Mouse (Mus musculus) heart, embryonic 14.5 days (tissue): ENCODE results near the gene Dgcr2. TPM values are rescaled to one million over a fixed set of nuclear protein-coding genes. Genes with fewer than 3 reads are reported as not detected.
A peak's percentile ranks its signal among the peaks of the same experiment; 100 is the strongest.

Experiments used
- ATAC-seq: fragments of 200-750 bp; cut with Nextera tagmentation; 2 replicates; pipeline ENCODE4 v1.8.0; 2017; ENCODE audit warnings: low read depth, moderate TSS enrichment; ENCODE audit not compliant: insufficient number of reproducible peaks, insufficient read depth, low FRiP score
- H3K27ac ChIP-seq, 2 experiments: fragments of 200-500 bp in 1 of 2; fragments of 300-500 bp in 1 of 2; sonication (generic) in 1 of 2; replicated peaks in 1 of 2; 2 replicates each; pipeline ENCODE4 v1.5.1; 2012 to 2014; ENCODE audit warnings: low read depth in 2 of 2, low read length in 2 of 2, control low read depth in 1 of 2, mild to moderate bottlenecking in 1 of 2, mixed read lengths in 1 of 2; ENCODE audit not compliant: control insufficient read depth in 1 of 2, insufficient read depth in 1 of 2
- H3K27me3 ChIP-seq: fragments of 300-500 bp; sonication (generic); 2 replicates; pipeline ENCODE4 v1.6.1; 2014; ENCODE audit warnings: mild to moderate bottlenecking, low read length, control low read depth; ENCODE audit not compliant: control insufficient read depth, insufficient read depth
- H3K36me3 ChIP-seq: fragments of 300-500 bp; sonication (generic); 2 replicates; pipeline ENCODE4 v1.6.1; 2014; ENCODE audit warnings: mild to moderate bottlenecking, control low read depth, low read length, mixed read lengths; ENCODE audit not compliant: control insufficient read depth, insufficient read depth
- H3K4me1 ChIP-seq, 2 experiments: fragments of 200-500 bp in 1 of 2; fragments of 300-500 bp in 1 of 2; sonication (generic) in 1 of 2; 2 replicates each; pipeline ENCODE4 v1.6.1; 2012 to 2014; ENCODE audit warnings: low read length in 2 of 2, control low read depth in 1 of 2, mixed read lengths in 1 of 2; ENCODE audit not compliant: control insufficient read depth in 2 of 2, insufficient read depth in 2 of 2
- H3K4me2 ChIP-seq: fragments of 300-500 bp; sonication (generic); 2 replicates; pipeline ENCODE4 v1.6.1; 2014; ENCODE audit warnings: mild to moderate bottlenecking, low read length
- H3K4me3 ChIP-seq, 2 experiments: fragments of 200-500 bp in 1 of 2; fragments of 300-500 bp in 1 of 2; sonication (generic) in 1 of 2; 2 replicates each; pipeline ENCODE4 v1.5.1; 2012 to 2014; ENCODE audit warnings: low read length in 2 of 2, mild to moderate bottlenecking in 2 of 2, control low read depth in 1 of 2, low read depth in 1 of 2, moderate library complexity in 1 of 2; ENCODE audit not compliant: control insufficient read depth in 1 of 2, insufficient read depth in 1 of 2
- H3K9ac ChIP-seq: fragments of 300-500 bp; sonication (generic); 2 replicates; pipeline ENCODE4 v1.6.1; 2014; ENCODE audit warnings: mild to moderate bottlenecking, low read length
- H3K9me3 ChIP-seq: fragments of 300-500 bp; sonication (generic); 2 replicates; pipeline ENCODE4 v1.6.1; 2016; ENCODE audit warnings: low read length, control low read depth; ENCODE audit not compliant: control insufficient read depth
- WGBS: fragments of 180-500 bp; shearing (Covaris S2); extraction: QIAGEN DNeasy Blood & Tissue Kit; methylation state at CpG from one replicate; pipeline ENCODE4 v1.1.7; 2014; 5-methylcytosine and 5-hydroxymethylcytosine counted together
- polyA plus RNA-seq: library from polyadenylated mRNA; unstranded; fragments of >200 nt; fragmentation: Nextera tagmentation; extraction: Ambion mirVana; gene quantifications from 2 replicates; pipeline ENCODE4 v1.2.1, GENCODE M21; 2014

Dgcr2 gene
- polyA plus RNA-seq, 1 experiment from 2014 or later: 49.7 TPM

DNA sequence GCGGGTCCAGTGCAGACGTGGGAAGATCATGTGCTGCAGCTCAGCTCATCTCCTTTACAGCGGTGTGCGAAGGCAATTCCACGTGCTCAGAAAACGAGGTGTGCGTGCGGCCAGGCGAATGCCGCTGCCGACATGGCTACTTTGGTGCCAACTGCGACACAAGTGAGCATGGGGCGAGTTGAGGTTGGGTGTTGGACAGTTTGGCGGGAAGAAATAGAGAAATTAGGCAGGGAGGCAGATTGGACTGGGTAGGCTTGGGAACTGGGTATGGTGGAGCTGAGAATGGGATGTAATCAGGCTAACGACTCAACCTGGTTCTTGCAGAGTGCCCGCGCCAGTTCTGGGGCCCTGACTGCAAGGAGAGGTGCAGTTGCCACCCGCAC, 95.9 kb downstream of the Dgcr2 start:
- 21% methylated on average over 18 of the region's 18 CpGs for WGBS
- Histone ChIP-seq H3K4me1 (peaks cover 27 to 54% of the 10 kb centered on the region in 2 experiments; a peak in 3 of 4 replicates), H3K36me3 (peaks cover 11% of the 10 kb centered on the region; the same call in 1 of the 2 replicates), H3K27ac (no peak overlapping the region), H3K27me3 (peaks cover 86% of the 10 kb centered on the region), H3K4me2 (peak overlapping the region; percentile 74), H3K9me3 (no peaks in the 10 kb centered on the region), H3K4me3 (peak overlapping the region; percentile 27 to 40), H3K9ac (peak overlapping the region; percentile 56; the same call in 1 of the 2 replicates)
- ATAC-seq: no peak

DNA sequence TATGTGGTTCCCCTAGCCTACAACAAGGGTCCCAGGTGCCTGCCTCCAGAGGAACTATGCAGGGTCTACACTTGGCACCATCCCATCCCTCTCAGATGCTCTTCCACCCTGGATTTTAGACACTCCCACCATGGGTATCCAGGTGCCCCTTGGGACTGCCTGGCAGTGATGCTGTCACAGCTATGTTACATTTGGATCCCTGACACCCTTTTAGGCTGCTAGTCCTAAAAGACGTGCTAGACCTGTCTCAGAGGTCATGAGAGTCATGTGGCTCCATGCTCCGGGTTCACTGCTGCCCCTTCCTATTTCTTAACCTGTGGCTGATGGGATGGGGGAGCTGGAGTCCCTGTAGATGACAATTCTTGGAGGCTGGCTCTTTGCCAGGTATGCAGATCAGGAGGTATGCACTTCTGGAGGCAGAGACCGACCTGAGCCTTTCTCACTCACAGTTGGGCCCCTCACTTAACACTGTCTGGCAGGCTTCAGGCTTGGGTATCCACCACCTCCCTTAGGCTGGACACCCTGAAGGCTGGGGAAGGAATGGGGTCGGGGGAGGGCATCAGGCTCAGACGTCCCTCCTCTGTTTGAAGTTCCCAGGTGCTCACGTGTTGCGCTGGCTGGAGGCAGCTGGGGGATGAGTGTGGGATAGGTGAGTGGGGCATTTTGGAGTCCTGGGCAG, 96.4 kb downstream of the Dgcr2 start:
- ATAC-seq: no peak
- 17% methylated on average over 7 of the region's 7 CpGs for WGBS
- Histone ChIP-seq H3K4me1 (peaks cover 26 to 53% of the 10 kb centered on the region in 2 experiments; a peak in 3 of 4 replicates), H3K9ac (no peak overlapping the region), H3K36me3 (peaks cover 11% of the 10 kb centered on the region; the same call in 1 of the 2 replicates), H3K4me3 (no peak overlapping the region), H3K27me3 (peaks cover 89% of the 10 kb centered on the region), H3K9me3 (no peaks in the 10 kb centered on the region), H3K27ac (no peak overlapping the region), H3K4me2 (peak overlapping the region; percentile 74)

DNA sequence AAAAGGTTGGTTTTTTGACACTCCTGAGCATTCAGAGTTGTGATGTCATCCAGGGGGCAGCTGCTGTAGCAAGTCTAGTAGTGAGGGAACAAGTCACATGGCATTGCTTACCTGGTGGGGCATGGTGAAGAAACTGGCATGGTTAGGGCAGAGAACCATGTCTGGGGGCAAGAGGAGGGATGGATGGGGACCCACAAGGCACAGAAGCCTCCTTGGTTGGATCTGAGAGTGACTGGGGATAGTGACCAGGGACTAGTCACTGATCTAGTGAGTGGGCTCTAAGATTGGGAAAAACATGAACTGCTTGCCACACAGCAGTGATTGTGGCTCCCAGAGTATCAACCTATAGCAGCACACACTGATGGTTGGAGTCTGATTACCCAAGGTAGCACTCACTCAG, 98.8 kb downstream of the Dgcr2 start:
- peaks cover 8% of the 10 kb centered on the region; the same call in 1 of the 2 replicates for H3K36me3 ChIP-seq
- peaks cover 19 to 45% of the 10 kb centered on the region in 2 experiments; a peak in 3 of 4 replicates for H3K4me1 ChIP-seq
- H3K27ac ChIP-seq: no peak overlapping the region
- H3K4me2 ChIP-seq: no peak overlapping the region
- no peak overlapping the region for H3K9ac ChIP-seq
- ATAC-seq: no peak
- no peaks in the 10 kb centered on the region for H3K9me3 ChIP-seq
- H3K27me3 ChIP-seq: peaks cover 75% of the 10 kb centered on the region
- no peak overlapping the region for H3K4me3 ChIP-seq

DNA sequence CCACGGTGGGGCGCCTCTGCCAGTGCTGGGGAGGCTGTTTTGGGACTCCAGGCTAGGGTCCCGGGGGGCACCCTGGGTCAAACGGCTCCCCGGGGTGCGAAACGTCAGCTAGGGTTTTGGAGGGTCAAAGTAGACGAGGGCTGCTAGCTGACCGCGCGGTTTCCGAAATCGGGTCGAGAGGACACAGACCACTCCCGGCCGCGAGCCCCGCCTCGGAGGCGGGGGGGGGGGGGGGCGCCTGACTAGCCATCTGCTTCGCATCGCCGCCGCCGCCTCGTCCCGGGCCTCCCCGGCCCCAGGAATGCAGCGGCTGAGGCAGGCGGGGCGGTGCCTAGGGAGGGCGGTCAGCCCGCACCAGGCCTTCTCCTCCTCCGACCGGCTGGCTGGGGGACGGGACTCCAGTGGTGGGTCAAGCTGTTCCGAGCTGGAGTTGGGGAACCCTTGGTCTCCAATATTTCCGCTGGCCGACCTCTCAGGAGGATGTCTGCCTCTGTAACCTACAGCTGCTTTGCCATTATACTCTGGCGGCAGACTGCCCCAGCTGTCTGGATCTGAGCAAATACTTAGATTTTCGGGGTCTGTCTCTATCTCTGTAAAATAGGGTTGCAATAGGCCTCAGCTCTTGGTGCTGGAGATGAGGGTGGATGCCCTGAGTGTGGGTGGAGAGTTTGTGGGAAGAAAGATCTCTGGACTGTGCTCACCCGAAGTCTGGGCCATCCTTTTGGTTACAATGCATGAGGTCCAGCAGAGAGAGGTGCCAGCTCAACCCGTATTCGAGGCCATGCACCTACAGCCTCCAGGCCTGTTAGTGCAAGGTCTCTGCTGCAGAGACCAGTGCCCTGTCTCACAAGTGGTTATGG, 99.8 kb downstream of the Dgcr2 start:
- Histone ChIP-seq H3K27me3 (peaks cover 65% of the 10 kb centered on the region), H3K4me1 (peaks cover 11 to 35% of the 10 kb centered on the region in 2 experiments; a peak in 3 of 4 replicates), H3K36me3 (peaks cover 3% of the 10 kb centered on the region; the same call in 1 of the 2 replicates), H3K9me3 (no peaks in the 10 kb centered on the region), H3K4me2 (peak overlapping the region; percentile 85), H3K9ac (peak overlapping the region; percentile 84), H3K27ac (peak overlapping the region; percentile 63 to 81), H3K4me3 (peak overlapping the region; percentile 65 to 66)
- ATAC-seq: 0 out of 2 replicates have a peak, but pooled peaks have one; percentile 38
- WGBS: 5% methylated on average over 39 of the region's 45 CpGs

DNA sequence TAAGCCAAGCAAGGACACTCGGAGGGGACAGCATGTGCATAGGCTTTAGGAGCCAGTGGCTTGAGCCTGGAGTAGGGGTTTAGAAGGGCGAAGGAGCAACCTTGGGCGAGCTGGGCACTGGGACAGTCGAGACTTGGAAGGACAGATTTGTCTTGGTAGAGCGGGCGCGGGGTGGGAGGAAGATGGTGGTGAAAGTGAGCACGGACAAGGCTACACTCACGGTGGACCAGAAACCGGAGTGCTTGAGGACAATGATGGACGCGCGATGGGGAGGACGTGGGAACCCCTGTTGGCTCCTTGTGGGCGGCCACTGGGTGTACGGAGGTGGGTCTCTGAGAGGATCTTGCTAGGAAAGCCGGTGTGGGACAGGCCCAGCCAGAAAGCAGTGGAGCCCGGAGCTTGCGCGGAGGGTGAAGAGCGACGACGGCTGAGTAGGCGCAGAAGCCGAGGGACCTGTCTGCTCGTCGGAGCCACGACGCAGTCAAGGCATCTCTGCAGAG, 100.5 kb downstream of the Dgcr2 start:
- H3K36me3 ChIP-seq: peaks cover under 1% of the 10 kb centered on the region
- H3K4me3 ChIP-seq: peak overlapping the region; percentile 65 to 66
- H3K27me3 ChIP-seq: peaks cover 58% of the 10 kb centered on the region
- no peaks in the 10 kb centered on the region for H3K9me3 ChIP-seq
- H3K4me1 ChIP-seq: peaks cover 9 to 28% of the 10 kb centered on the region in 2 experiments; a peak in 3 of 4 replicates
- peak overlapping the region; percentile 85 for H3K4me2 ChIP-seq
- WGBS: 5% methylated on average over 29 of the region's 29 CpGs
- ATAC-seq: no peak
- peak overlapping the region; percentile 63 to 81 for H3K27ac ChIP-seq
- peak overlapping the region; percentile 84 for H3K9ac ChIP-seq

DNA sequence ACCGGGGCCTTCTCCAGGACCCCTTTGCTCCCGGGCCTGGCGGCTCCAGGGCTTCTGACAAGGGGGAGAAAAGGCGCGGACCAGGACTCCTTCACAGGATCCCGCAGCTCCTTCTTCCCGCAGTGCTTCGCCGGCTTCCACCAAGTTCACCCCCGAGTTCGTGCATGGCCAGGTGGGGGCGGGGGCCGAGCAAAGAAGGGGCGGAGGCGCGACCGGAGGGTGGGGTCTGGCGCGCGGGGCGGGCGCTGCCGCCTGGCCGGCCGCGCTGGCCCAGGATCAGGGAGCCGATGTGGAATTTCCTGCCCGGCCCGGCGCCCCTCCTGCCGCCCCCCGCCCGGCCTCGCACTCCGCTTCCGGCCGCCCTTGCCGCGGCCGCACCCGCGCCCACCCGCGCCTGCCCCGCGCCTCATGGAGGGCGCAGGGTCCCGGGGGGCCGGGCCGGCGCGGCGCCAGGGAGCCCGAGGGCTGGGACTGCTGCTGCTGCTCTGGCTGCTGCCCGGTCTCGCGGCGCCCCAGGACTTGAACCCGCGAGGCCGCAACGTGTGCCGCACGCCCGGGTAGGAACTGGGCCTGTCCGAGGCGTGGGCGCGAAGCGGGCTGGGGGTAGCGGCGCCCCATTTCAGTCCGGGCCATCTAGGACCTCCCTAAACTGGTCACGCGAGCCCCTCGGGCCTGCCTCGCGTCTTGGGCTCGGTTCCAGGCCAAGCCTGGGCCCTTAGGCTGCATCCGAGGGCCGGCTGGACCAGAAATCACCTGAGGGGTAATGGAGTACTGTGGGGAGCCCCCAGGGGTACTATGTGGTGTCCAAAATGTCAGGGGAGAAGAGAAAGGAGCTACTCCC, 101.2 kb downstream of the Dgcr2 start, which contains the start of gene Scarf2:
Gene Scarf2, plus strand, starts transcription at position 312 of the 841 bp plus-strand sequence.
- peak within 1 kb of the TSS; percentile 63 to 81 for H3K27ac ChIP-seq
- peak within 1 kb of the TSS; percentile 65 to 66 for H3K4me3 ChIP-seq
- peak; percentile 66 for ATAC-seq
- peak within 1 kb of the TSS; percentile 85 for H3K4me2 ChIP-seq
- H3K36me3 ChIP-seq: peaks cover 7% of the 10 kb centered on the region
- no peaks in the 10 kb centered on the region for H3K9me3 ChIP-seq
- peak within 1 kb of the TSS; percentile 84 for H3K9ac ChIP-seq
- peaks cover 51% of the 10 kb centered on the region for H3K27me3 ChIP-seq
- 3% methylated on average over 62 of the region's 81 CpGs for WGBS
- peaks cover 2 to 21% of the 10 kb centered on the region in 2 experiments; a peak in 3 of 4 replicates for H3K4me1 ChIP-seq
